Mouse (Mus musculus): ENCODE measurements around the gene Ppcdc.

- TF ChIP-seq ZC3H11A (IDR thresholded peaks at IDR 0.05; ENCODE audit: low read depth, low read length) (no peak), IRF4 (IDR thresholded peaks at IDR 0.05; ENCODE audit: low read depth, low read length) (no peak), MAX (IDR thresholded peaks at IDR 0.05; ENCODE audit: low read length) (no peak), POLR2A (IDR thresholded peaks at IDR 0.05; ENCODE audit: low read depth, low read length) (no peak), CTCF (conservative IDR thresholded peaks at IDR 0.05 in 1 of 2, IDR thresholded peaks at IDR 0.05 in 1 of 2; ENCODE audit: low read depth in 2 of 2, low read length in 2 of 2) (no peak), MAFK (IDR thresholded peaks at IDR 0.05; ENCODE audit: insufficient replicate concordance, low read length) (no peak), JUND (conservative IDR thresholded peaks at IDR 0.05; ENCODE audit: low read depth, low read length) (no peak), USF1 (IDR thresholded peaks at IDR 0.05; ENCODE audit: low read depth, low read length) (no peak), MXI1 (IDR thresholded peaks at IDR 0.05; ENCODE audit: low read depth, low read length) (no peak), KAT2A (IDR thresholded peaks at IDR 0.05; ENCODE audit: insufficient replicate concordance, low read length) (no peak)
Observed at GRCm38 (mm10) chr9:57343752-57344151, 96.2 kb downstream of the Ppcdc start.
